Mouse (Mus musculus) layer of hippocampus, postnatal 14 days (tissue): ENCODE data around the gene Rnf187. TPM values are rescaled to one million over a fixed set of nuclear protein-coding genes. Genes with fewer than 3 reads are reported as not detected.
"Not testable (repeated sequence)": the region's sequence is repeated elsewhere in the genome, so short reads cannot be mapped to it uniquely, and the experiment has no call there.

Experiments used
- DNase-seq, 2 experiments: peaks; one replicate each; pipeline ENCODE4 v3.0.0; 2021 to 2022; ENCODE audit warnings: low spot score in 2 of 2, mixed read lengths in 1 of 2
- total RNA-seq, 2 experiments: library from RNA; stranded (reverse); gene quantifications; 2 replicates each; pipeline ENCODE4 v1.2.3; 2021

The Rnf187 gene
- total RNA-seq, 2 experiments from 2014 or later: 501 to 506 TPM

DNA sequence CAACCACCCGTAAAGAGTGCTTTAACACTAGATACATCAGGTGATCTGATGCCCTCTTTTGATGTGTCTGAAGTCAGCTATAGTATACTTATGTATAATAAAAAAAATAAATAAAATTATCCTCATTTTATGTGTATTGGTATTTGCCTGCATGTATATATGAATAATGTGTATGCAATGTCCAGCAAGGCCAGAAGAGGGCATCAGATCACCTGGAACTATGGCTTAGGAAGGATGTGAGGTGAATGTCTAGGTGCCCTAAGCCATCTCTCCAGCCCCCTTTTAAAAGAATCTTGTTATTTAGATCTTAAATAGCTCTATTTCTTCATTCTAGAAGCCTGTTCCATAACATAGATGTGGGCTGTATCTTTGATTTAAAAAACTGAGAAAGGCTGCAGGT is 28.6 kb upstream of the Rnf187 start:
- DNase-seq: no peak

DNA sequence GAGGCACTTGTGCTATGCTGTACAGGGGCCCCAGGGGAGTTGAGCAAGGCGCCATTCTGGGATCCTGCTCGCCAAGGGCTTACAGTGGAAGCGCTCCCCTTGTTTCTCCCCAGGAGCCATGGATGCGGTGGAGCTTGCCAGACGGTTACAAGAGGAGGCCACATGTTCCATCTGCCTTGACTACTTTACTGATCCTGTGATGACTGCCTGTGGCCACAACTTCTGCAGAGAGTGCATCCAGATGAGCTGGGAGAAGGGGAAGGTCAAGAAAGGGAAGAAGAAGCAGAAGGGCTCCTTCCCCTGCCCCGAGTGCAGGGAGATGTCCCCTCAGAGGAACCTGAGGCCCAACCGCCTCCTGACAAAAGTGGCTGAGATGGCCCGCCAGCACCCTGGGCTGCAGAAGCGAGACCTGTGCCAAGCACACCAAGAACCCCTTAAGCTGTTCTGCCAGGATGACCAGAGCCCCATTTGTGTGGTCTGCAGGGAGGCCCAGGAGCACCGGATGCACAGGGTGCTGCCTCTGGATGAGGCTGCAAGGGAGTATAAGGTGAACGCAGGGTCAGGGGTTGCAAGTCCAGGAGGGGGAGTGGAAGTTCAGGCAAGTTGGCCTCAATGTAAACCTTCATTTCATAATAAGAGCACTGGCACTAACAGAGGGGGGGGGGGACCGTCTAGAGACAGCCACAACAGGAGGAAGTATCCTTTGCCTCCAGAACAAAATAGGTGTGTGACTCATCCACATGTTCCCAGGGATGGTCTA is 26.5 kb upstream of the Rnf187 start:
- DNase-seq: no peak

DNA sequence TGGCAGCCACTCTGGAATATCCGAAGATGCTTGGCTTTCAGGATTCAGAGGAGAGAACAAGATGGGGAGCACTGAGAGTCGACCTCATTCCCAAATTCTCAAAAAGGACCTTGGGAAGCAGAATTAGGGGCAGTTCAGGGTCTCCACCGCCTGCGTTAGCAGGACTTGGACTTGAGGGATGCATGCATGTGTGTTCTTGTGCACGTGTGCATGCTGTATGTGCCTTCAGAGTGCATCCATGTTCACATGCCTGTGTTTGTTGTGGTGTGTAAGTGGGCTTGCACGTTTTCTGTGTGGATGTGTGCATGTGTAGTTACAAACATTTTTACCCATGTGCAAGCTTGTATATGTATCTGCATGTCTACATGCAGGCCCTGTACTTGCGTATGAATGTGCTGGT is 25.5 kb upstream of the Rnf187 start:
- DNase-seq: no peak

DNA sequence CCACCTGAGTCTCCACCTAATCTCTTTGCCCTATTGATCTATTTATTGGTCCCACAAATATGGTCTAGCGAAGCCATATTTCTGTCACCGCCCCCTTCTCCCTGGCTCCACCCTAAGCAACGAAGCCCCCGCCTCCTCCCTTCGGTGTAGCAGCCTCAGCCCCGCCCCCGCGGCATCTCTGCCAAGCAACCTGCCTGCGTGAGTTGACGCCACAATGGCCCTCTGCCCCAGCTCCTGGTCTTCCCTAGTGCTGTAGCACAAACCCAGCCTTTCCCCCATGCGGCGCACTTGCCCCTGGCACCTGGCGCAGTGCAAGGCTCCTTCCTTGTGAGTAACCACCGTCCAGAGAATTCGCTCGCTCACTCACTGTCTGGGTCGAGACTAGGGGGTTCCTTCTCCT is 24.8 kb upstream of the Rnf187 start:
- no peak for DNase-seq

DNA sequence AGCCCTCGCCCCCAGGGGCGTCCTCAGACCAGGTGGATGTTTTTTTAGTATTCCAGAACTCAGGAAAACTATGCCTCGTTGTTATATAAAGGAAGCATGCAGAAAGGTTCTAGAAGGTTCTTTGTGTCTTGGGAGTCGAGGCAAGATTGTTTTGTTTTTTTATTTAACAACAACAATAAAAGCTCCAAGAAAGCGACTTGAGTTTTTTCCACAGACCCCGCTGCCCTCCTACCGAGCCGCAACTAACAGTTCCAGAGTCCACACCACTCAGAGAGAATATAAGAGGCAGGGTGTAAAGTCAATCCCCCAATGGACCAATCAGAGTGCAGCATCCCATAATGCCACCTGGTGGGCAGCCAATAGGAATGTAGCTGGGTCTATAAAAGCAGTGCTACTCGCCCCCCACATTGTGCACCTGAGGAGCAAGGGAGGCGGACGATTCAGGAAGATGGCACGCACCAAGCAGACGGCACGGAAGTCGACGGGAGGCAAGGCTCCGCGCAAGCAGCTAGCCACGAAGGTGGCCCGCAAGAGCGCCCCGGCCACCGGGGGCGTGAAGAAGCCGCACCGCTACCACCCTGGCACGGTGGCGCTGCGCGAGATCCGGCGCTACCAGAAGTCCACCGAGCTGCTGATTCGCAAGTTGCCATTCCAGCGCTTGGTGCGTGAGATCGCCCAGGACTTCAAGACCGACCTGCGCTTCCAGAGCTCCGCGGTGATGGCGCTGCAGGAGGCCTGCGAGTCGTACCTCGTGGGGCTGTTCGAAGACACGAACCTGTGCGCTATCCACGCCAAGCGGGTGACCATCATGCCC is 22.9 kb upstream of the Rnf187 start:
- no peak for DNase-seq

DNA sequence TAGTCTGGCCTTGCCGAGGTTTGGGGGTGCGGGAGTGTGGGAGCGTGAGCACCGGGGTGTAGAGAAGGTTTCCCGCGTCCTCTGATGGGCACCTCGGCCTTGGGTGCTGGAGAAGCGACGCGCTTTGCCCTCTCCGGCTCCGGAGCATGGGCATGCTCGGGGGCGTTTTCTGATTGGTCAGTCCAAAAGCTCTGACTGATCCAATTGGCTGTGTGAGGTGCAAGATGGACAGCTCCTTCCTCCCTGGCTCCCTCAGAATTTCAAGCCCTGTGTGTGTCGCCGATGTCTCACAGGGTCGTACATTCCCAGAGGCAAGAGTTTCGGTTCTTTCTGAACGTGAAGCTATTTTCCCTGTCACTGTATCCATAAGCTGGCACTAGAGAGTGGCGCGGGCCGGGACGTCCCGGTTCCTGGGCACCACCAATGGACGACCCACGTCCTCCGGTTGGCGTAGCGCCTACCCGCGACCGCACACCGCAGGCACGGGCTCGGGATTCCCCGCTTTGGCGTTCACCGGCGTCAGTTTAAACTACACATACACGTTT is 21.3 kb upstream of the Rnf187 start:
- DNase-seq: peak; percentile 77 to 80

DNA sequence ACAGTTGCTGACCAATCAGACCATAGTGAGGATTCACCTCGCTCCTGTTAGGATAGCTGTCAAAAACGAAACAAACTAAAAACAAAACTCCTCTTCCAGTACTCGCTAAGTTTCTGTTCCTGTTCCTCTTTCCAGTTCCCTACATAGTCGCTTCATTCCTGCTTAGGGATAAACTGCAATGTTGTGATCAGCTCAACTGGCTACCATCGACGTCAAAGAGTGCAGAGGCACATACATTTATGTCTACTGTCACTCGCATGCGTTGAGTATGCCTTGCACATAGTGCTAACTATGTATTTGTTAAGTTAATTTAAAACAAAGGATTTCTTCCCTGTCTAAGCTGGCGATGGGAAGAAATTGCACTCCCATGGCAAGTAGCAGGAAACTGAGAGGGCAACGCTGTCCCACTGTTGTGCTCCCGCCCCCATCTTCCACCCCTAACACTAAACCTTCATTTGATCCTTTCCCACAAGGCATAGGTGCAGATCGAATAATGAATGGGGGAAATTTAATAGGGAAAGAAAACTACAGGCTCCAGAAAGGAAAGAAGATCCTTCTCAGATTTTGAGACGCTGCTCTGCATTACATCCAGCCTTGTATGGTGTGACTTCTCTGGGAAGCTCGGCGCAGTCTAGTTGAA is 20.6 kb upstream of the Rnf187 start:
- DNase-seq: no peak

DNA sequence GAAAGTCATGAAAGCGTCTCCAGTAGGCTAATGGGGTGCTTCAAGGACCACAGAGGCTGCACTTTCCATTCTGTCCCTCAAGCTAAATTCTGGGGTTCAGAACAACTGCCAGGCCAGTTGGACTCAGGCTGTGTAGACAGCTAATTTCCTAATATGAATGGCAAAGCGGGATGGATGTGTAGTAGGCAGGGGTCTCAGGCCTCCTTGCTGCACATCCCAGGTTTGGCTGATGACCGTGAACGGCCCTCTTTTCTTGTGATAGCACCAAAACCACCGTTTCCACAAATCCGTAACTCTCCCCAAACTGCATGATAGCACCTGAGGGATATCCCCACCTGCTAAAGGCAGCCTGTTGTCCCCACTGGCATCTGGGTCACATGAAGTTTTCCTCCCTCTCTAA is 19.8 kb upstream of the Rnf187 start:
- no peak for DNase-seq

DNA sequence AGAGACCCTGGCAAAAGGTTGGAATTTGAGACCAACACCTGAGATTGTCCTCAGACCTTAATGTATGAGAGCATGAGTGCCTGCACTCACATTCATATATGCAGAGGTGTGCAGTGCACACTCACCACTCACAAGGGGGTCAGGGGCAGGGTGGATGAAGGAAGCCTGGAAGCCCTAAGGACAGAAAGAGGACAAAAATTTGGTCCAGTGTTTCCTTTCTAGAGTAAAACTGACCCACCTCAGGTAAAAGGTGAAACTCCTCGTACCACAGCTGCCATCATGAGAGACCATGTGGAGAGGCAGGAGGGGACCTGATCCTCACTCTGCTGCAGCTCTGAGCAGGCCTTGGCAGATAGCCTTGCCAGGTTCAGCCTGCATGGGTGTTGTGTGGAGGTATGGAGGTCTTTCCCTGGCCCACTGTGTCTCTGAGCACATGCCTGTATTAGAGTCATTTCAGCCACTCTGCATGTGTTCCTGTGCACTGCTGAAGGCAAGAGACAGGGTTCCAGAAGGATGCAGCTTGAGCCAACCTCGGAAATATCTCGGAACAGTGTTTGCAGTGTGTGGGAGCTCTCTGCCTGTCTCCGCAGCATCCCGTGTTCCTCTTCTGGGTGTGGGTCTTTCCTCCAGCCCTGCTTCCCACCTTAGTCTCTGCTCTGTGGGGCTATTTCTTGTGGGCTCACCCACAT is 18.7 kb upstream of the Rnf187 start:
- no peak for DNase-seq

DNA sequence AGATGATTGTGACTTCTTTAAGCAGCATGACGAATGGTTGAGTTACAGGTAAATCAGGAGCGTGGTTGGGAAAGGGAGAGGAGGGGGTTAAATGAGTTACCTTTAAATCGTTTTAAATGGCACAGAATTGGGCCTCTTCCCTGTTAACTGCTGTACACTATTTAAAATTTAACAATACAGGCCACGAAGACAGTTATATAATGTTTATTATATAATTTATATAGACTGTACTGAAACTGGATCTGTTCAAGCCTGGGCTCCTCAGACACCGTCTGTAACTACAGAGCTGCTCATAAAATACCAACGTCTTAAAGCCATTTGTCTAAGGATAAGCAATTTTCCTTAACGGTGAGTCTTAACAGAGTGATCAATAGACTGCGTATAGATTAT is 17.1 kb upstream of the Rnf187 start:
- DNase-seq: no peak

DNA sequence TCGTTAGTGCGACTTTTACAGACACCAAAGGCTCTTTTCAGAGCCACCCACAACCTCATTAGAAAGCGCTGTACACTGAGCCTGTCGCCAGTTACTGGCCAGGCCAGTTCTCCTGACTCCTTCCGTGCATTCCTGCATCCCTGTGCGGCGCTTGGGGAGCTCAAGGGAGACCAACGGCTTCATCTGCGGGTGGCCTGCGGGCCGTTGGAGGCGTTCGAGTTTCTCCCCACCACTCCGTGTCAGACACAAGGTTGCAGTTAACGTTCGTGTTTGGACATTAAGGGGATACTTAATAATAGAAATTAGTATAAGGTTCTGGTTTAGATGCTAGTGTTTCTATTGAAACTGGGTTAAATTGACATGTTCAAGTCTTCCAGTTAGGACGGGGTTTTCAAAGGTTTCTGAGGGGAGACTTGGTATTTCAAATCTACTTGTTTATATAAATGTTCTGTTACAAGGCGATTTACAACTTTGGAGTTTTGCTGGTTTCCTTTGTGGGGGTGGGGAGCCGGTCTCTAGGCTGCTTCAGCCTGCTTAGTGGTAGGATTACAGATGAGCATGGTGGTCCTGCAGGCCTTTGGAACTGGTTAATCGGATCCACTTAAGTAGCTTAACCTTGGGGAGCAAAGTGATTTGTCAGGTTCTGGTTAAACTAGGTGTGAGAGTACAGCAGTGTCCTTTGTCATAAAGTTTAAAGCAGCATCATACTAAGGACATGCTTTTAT is 16.6 kb upstream of the Rnf187 start:
- DNase-seq: no peak

DNA sequence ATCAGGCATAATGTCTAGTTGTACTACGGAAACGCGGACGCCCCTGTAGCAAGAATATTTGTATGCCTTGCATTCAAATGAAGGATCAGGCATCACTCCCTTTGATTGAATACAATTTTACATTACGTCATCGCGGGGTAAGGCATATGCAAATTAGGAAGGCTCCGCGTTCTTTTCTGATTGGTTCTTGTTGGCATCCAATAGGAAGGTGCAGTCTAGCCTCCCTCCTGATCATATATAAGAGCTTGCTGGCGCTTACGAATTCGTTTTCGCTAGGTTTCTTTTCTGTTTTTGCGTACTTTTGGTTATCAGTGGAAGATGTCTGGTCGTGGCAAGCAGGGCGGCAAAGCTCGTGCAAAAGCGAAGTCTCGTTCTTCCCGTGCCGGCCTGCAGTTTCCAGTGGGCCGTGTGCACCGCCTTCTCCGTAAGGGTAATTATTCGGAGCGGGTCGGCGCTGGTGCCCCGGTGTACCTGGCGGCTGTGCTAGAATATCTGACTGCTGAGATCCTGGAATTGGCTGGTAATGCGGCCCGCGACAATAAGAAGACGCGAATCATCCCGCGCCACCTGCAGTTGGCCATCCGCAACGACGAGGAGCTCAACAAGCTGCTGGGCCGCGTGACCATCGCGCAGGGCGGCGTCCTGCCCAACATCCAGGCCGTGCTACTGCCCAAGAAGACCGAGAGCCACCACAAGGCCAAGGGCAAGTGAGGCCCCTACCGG is 15.9 kb upstream of the Rnf187 start, which contains the start of the genes Hist3h2a and Trim17:
Gene Hist3h2a, plus strand, starts transcription at position 266 of the 723 bp plus-strand sequence.
Gene Trim17, plus strand, starts transcription at position 266 of the 723 bp plus-strand sequence.
- peak; percentile 85 to 99 for DNase-seq

DNA sequence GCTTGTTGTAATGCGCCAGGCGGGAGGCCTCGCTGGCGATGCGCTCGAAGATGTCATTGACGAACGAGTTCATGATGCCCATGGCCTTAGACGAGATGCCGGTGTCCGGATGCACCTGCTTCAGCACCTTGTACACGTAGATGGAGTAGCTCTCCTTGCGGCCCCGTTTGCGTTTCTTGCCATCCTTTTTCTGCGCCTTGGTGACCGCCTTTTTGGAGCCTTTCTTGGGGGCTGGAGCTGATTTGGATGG is 15.4 kb upstream of the Rnf187 start:
- not testable (repeated sequence) for DNase-seq

DNA sequence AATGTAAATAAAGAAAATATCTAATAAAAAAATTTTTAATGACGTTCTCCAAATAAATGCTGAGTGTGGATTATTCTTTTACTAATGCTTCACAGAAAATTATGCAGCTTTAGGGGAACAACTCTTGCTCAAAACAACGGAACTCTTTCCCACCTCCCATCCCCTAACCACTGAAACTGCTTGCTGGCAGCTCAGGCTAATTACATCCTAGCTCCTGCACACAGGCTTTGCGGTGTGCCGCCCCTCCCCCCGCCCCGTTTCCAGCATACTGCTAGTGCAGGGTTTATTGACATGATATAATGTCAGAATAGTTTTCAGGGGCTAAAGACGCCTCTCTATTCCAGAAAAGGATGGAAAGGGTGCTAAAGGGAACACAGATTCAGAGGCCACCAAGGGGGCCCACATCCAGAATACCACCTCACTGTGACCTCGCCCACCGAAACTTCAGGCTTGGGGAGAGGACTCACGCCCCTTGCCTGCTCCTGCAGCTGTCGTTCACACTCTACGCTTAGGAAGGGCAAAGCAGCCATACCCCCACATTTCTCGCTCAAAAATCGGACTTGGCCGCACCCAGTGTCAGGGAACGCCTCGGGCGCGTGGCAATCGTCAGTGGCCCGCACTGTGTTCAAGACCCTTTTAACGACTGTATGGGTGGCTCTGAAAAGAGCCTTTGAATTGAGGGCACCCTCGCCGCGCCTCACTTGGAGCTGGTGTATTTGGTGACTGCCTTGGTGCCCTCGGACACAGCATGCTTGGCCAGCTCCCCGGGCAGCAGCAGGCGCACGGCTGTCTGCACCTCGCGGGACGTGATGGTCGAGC is 14.8 kb upstream of the Rnf187 start:
- DNase-seq: peak in 1 of 2 experiments; percentile 52

DNA sequence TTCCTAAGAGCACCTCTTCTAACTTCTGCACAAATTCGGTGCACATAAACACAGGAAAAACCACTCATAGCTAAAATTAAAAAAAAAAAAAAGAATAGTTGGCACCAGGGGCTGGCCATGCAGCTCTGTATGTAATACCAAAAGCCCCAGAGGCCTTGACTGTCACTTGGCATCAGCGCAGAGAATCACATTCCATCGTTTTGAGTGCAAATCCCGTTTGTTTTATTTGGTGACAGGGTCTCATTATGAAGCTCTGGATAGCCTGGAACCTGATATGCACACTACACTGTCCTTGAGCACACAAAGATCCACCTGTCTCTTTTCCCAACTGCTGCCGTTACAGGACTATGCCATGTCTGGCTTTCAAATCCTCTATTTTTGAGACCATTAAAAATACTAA is 12.5 kb upstream of the Rnf187 start:
- DNase-seq: no peak

DNA sequence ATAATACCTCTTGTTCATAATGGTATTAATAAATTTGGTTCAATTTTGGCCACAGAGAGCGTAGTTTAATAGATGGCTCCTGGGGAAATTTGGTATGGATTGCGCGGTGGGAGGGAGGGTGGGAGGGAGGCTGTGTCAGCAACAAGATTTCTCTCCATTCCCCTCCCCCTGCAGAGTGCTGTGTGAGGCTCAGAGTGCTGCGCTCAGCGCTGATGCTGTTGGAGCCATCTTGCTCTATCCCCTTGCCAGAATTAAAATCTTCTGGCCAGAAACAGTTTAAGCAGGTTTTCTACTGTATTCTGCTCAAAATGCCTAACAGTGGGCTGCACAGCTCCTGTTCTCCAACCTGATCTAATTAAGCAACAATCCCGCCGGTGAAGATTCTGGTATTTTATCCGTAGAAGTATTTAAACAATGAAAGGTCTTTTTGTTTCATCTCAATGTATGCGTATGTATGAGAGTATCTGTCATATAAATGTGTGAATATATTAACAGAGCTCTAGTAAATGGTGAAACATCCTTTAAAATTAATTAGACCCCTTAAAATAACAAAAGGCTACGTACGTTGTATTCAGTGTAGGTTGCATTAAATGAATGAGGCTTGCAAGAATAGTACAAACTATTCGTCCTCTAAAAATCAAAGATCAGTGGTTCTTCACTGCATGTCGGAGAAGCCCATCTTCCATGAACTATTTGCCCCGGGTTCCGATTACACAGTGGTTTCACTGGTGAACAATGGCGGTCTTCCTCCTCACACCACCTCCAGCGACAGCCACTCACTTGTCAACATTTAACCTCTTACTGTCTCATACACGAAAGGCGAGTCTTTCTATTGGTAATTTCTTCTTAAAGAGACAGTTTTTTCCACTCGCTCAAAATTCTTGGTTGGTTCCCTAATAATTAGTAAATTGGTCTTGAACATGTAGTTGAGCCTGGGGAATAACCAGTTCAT is 11.0 kb upstream of the Rnf187 start:
- DNase-seq: peak; percentile 55 to 81

DNA sequence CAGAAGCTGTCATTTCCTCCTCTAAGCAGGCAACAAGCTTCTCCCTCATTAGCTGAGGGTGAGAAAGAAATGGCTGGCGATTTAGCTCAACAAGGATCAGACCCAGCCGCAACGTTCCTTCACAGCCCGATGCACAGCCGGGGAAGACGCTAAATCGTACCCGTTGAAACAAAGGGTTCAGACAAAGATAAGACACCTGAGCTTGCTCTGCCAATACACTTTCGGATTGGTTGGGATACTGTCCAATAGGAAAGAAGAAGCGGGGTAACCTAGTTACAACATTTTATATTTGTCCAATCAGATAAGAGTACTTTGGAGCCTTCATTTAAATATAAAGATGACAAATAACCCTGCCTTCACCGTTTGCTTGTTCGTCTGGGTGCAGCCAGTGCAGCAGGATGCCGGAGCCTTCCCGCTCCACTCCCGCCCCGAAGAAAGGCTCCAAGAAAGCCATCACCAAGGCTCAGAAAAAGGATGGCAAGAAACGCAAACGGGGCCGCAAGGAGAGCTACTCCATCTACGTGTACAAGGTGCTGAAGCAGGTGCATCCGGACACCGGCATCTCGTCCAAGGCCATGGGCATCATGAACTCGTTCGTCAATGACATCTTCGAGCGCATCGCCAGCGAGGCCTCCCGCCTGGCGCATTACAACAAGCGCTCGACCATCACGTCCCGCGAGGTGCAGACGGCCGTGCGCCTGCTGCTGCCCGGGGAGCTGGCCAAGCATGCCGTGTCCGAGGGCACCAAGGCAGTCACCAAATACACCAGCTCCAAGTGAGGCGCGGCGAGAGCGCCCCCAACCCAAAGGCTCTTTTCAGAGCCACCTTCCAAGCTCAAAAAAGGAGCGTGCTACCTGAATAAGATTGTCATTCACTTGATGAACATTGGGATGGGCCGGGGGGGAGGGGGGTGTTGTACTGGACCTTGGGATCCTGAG is 10.1 kb upstream of the Rnf187 start, which contains the start of gene Hist3h2ba:
Gene Hist3h2ba, plus strand, starts transcription at position 379 of the 938 bp plus-strand sequence.
- peak; percentile 76 to 94 for DNase-seq
